Mouse (Mus musculus) 416B (cell line): ENCODE results near the gene Wdr48.

Experiments
- DNase-seq: peaks from one replicate; pipeline ENCODE4 v3.0.0; 2011; ENCODE audit warnings: low read depth

Wdr48 gene

GRCm38 (mm10) chr9:119894339-119895009 is at the start of gene Wdr48:
TSS of gene Wdr48 (plus strand) at chr9:119894878.
- DNase-seq = peak; percentile 99

- DNase-seq = no peak
Measured at GRCm38 (mm10) chr9:119847187-119847586, 47.5 kb upstream of the Wdr48 start.

- no peak for DNase-seq
Measured at GRCm38 (mm10) chr9:119848671-119849070, 46.0 kb upstream of the Wdr48 start.

- no peak for DNase-seq
Measured at GRCm38 (mm10) chr9:119849214-119849613, 45.5 kb upstream of the Wdr48 start.

- DNase-seq = no peak
Measured at GRCm38 (mm10) chr9:119852347-119853030, 42.2 kb upstream of the Wdr48 start.

GRCm38 (mm10) chr9:119853071-119853846 is 41.4 kb upstream of the Wdr48 start:
- DNase-seq = no peak

GRCm38 (mm10) chr9:119854170-119854569 is 40.5 kb upstream of the Wdr48 start:
- DNase-seq = no peak

GRCm38 (mm10) chr9:119887144-119887901 is 7.4 kb upstream of the Wdr48 start:
- DNase-seq = peak; percentile 17

- DNase-seq = no peak
Measured at GRCm38 (mm10) chr9:119888843-119889246, 5.8 kb upstream of the Wdr48 start.

- DNase-seq = no peak
Measured at GRCm38 (mm10) chr9:119889446-119889845, 5.2 kb upstream of the Wdr48 start.

GRCm38 (mm10) chr9:119890692-119891091 is 4.0 kb upstream of the Wdr48 start:
- DNase-seq = peak; percentile 61

- no peak for DNase-seq
Measured at GRCm38 (mm10) chr9:119893881-119894280, 797 bp upstream of the Wdr48 start.

- peak; percentile 60 for DNase-seq
Measured at GRCm38 (mm10) chr9:119895040-119895721, 503 bp downstream of the Wdr48 start.

- DNase-seq = peak; percentile 53
Measured at GRCm38 (mm10) chr9:119899446-119899845, 4.8 kb downstream of the Wdr48 start.

GRCm38 (mm10) chr9:119902410-119903151 is 7.9 kb downstream of the Wdr48 start:
- DNase-seq = no peak

GRCm38 (mm10) chr9:119908708-119909107 is 14.0 kb downstream of the Wdr48 start:
- DNase-seq = no peak

- no peak for DNase-seq
Measured at GRCm38 (mm10) chr9:119909931-119910330, 15.3 kb downstream of the Wdr48 start.

GRCm38 (mm10) chr9:119913087-119913838 is 18.6 kb downstream of the Wdr48 start:
- DNase-seq = peak; percentile 48

GRCm38 (mm10) chr9:119919858-119920257 is 25.2 kb downstream of the Wdr48 start:
- DNase-seq = no peak

- peak; percentile 68 for DNase-seq
Measured at GRCm38 (mm10) chr9:119923462-119923861, 28.8 kb downstream of the Wdr48 start.
